Mouse (Mus musculus) erythroblast, embryonic 14.5 days (primary cell): Measurements from ENCODE around the gene Pspc1. TPM values are rescaled to one million over a fixed set of nuclear protein-coding genes. Genes with fewer than 3 reads are reported as not detected.
A peak's percentile ranks its signal among the peaks of the same experiment; 100 is the strongest.
"Not testable (repeated sequence)": the region's sequence is repeated elsewhere in the genome, so short reads cannot be mapped to it uniquely, and the experiment has no call there.

ENCODE experiments used
- H3K27me3 ChIP-seq: 2 replicates; pipeline ENCODE4 v1.6.1; 2012; ENCODE audit warnings: inconsistent platforms; ENCODE audit not compliant: control insufficient read depth
- H3K36me3 ChIP-seq: 2 replicates; pipeline ENCODE4 v1.6.1; 2012; ENCODE audit warnings: mild to moderate bottlenecking, inconsistent platforms; ENCODE audit not compliant: control insufficient read depth
- H3K4me1 ChIP-seq: 2 replicates; pipeline ENCODE4 v1.6.1; 2012; ENCODE audit warnings: inconsistent platforms; ENCODE audit not compliant: control insufficient read depth
- H3K4me3 ChIP-seq: replicated peaks from 2 replicates; pipeline ENCODE3; 2012; ENCODE audit warnings: moderate library complexity, mild to moderate bottlenecking, inconsistent platforms
- H3K9me3 ChIP-seq: 2 replicates; pipeline ENCODE4 v1.6.1; 2012; ENCODE audit warnings: low read length, inconsistent platforms, mixed read lengths; ENCODE audit not compliant: control insufficient read depth
- GATA1 ChIP-seq: IDR thresholded peaks from 2 replicates; pipeline ENCODE4 v1.6.1; 2012; ENCODE audit warnings: low read length, inconsistent platforms, mixed read lengths
- TAL1 ChIP-seq: IDR thresholded peaks from 3 replicates; pipeline ENCODE4 v1.6.1; 2012; ENCODE audit warnings: low read length, inconsistent platforms, mixed read lengths
- polyA plus RNA-seq: library from polyadenylated mRNA; stranded (reverse); fragments of >175 nt; gene quantifications from 2 replicates; pipeline ENCODE4 v1.2.3, GENCODE M21; 2012

Gene Pspc1
- polyA plus RNA-seq, 1 experiment: 0.70 TPM

- Histone ChIP-seq H3K4me3 (no peak overlapping the region), H3K4me1 (no peaks in the 10 kb centered on the region), H3K36me3 (peaks cover 2% of the 10 kb centered on the region), H3K9me3 (no peaks in the 10 kb centered on the region), H3K27me3 (no peaks in the 10 kb centered on the region; the same call in 1 of the 2 replicates)
- TF ChIP-seq TAL1: no peak
- TF ChIP-seq GATA1: no peak
Measured at GRCm38 (mm10) chr14:56784575-56784974, 6.5 kb upstream of the Pspc1 start.

DNA sequence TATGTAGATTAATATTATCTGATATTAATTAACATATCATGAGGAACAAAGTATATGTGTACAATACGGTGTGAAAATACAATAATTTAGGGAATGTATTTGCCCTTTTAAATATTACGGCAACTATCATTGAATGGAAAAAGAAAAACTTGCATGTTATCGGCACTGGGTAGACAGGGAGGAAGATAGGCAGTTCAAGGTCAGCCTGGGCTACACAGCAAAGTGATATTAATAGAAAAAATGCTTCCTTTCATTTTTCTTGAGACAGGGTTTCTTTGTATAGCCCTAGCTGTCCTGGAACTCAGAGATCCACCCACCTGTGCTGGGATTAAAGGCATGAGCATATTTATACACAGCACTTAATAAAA lies 801 bp upstream of the Pspc1 start:
- peak overlapping the region; percentile 100 for H3K4me3 ChIP-seq
- H3K9me3 ChIP-seq: no peaks in the 10 kb centered on the region
- no peaks in the 10 kb centered on the region for H3K27me3 ChIP-seq
- peaks cover 20% of the 10 kb centered on the region for H3K36me3 ChIP-seq
- TF ChIP-seq TAL1 (no peak), GATA1 (no peak)
- H3K4me1 ChIP-seq: peaks cover 37% of the 10 kb centered on the region

DNA sequence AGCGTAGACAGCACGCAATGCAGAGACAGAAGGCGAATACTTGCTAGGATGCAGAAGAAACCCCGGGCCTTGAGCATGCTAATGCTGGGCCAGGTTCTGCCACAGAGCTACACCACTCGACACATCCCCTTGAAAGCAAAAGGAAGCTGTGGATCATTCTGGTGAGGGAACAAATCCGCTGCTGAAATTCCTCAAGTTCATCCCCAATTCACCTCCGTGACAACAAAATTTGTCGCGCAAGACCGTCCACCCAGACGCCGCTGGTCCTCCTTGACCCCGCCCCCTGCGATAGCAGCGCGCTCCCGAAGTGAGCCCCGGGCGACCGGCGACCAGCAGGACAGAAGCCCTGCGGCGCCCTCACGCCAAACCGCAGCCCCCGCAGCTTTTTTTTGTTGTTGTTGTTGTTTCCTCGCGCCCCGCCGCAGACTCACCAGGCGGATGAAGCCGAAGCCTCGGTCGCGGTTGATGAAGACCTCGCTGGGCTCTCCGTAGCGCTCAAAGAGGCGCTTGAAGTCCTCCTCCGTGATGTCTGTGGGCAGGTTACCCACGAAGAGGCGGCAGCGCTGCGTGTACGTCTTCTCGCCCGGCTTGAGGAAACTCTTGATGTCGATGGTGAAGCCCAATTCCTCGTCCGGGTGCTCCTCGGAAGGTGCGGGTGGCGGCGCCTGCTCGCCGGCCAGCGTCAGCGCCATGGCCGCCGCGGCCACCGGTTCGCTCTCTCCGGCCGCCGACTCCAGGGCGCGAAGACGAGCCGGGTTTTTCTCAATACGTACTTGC lies 568 bp downstream of the Pspc1 start:
- peak overlapping the region; percentile 100 for H3K4me3 ChIP-seq
- peaks cover 46% of the 10 kb centered on the region for H3K4me1 ChIP-seq
- H3K9me3 ChIP-seq: no peaks in the 10 kb centered on the region
- TF ChIP-seq GATA1 (peak; percentile 30; the same call in 1 of the 2 replicates), TAL1 (no peak)
- no peaks in the 10 kb centered on the region for H3K27me3 ChIP-seq
- peaks cover 32% of the 10 kb centered on the region for H3K36me3 ChIP-seq

GRCm38 (mm10) chr14:56776571-56777238 lies 1.4 kb downstream of the Pspc1 start:
- Histone ChIP-seq H3K9me3 (no peaks in the 10 kb centered on the region), H3K36me3 (peaks cover 39% of the 10 kb centered on the region), H3K27me3 (no peaks in the 10 kb centered on the region), H3K4me3 (peak overlapping the region; percentile 100), H3K4me1 (peaks cover 46% of the 10 kb centered on the region)
- TF ChIP-seq TAL1 (no peak), GATA1 (no peak)

GRCm38 (mm10) chr14:56775416-56775815 lies 2.7 kb downstream of the Pspc1 start:
- H3K4me3 ChIP-seq: peak overlapping the region; percentile 100
- peaks cover 52% of the 10 kb centered on the region for H3K36me3 ChIP-seq
- H3K9me3 ChIP-seq: no peaks in the 10 kb centered on the region
- no peak for TF ChIP-seq GATA1
- no peak for TF ChIP-seq TAL1
- H3K4me1 ChIP-seq: peaks cover 48% of the 10 kb centered on the region
- no peaks in the 10 kb centered on the region for H3K27me3 ChIP-seq

DNA sequence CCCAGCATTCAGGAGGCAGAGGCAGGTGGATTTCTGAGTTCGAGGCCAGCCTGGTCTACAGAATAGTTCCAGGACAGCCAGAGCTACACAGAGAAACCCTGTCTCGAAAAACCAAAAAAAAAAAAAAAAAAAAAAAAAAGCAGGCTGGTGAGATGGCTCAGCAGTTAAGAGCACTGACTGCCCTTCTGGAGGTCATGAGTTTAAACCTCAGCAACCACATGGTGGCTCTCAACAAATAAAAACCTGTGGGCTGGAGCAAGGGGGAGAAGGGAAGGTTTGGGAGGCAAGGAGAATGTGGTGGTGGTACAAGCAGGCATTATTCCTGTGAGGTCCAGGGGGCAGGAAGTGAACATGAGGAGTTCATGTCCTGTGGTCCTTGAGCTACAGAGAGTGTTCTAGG lies 11.7 kb downstream of the Pspc1 start:
- H3K9me3 ChIP-seq, H3K4me1 ChIP-seq, H3K27me3 ChIP-seq, H3K4me3 ChIP-seq: not testable (repeated sequence)
- H3K36me3 ChIP-seq: peaks cover 94% of the 10 kb centered on the region

DNA sequence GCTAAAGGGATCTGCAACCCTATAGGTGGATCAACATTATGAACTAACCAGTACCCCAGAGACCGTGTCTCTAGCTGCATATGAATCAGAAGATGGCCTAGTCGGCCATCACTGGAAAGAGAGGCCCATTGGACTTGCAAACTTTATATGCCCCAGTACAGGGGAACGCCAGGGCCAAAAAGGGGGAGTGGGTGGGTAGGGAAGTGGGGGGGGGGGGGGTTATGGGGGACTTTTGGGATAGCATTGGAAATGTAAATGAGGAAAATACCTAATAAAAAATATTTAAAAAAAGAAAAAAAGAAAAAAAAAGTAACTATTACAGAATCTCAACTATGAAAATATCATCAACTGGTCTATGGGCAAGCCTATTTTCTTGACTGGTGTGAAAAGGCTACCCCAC lies 13.0 kb downstream of the Pspc1 start:
- H3K4me3 ChIP-seq, H3K4me1 ChIP-seq, H3K27me3 ChIP-seq, H3K9me3 ChIP-seq: not testable (repeated sequence)
- peaks cover 94% of the 10 kb centered on the region for H3K36me3 ChIP-seq

GRCm38 (mm10) chr14:56751282-56751681 lies 26.8 kb downstream of the Pspc1 start:
- Histone ChIP-seq H3K4me3 (no peak overlapping the region), H3K4me1 (peaks cover 2% of the 10 kb centered on the region; the same call in 1 of the 2 replicates), H3K27me3 (no peaks in the 10 kb centered on the region), H3K36me3 (peaks cover 87% of the 10 kb centered on the region), H3K9me3 (no peaks in the 10 kb centered on the region)
- TF ChIP-seq GATA1 (no peak), TAL1 (no peak)

GRCm38 (mm10) chr14:56740175-56740574 lies 37.9 kb downstream of the Pspc1 start:
- H3K9me3 ChIP-seq: no peaks in the 10 kb centered on the region
- no peaks in the 10 kb centered on the region for H3K27me3 ChIP-seq
- H3K4me3 ChIP-seq: no peak overlapping the region
- H3K36me3 ChIP-seq: peaks cover 66% of the 10 kb centered on the region
- no peak for TF ChIP-seq TAL1
- TF ChIP-seq GATA1: no peak
- H3K4me1 ChIP-seq: no peaks in the 10 kb centered on the region; the same call in 1 of the 2 replicates

GRCm38 (mm10) chr14:56726493-56726892 lies 51.6 kb downstream of the Pspc1 start:
- Histone ChIP-seq H3K36me3 (peaks cover 58% of the 10 kb centered on the region), H3K9me3 (no peaks in the 10 kb centered on the region), H3K27me3 (no peaks in the 10 kb centered on the region), H3K4me3 (no peak overlapping the region), H3K4me1 (no peaks in the 10 kb centered on the region)
- TF ChIP-seq TAL1 (no peak), GATA1 (no peak)
